Mouse (Mus musculus): ENCODE data around the gene Kirrel2.

Gene Kirrel2

DNA sequence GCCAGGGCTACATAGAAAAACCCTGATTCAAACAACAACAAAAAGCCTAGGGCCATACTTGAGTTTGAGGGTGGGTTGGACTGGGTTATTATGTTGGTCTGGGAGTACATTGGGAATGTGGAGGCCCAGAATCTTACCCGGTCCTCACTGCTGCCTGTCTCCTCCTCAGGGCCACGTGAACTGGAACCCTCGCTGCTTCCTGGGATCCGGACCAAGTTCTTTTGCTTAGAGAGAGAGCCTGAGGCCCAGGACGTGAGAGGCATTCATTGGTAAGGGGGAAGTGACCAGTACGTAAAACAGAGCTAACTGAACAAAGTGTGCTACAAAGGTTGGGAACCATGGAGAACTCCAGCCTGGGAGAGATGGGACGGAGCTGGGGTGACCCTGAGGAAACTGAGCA, 7.2 kb downstream of the Kirrel2 start:
- DNase-seq (ENCODE audit: low spot score): no peak

DNA sequence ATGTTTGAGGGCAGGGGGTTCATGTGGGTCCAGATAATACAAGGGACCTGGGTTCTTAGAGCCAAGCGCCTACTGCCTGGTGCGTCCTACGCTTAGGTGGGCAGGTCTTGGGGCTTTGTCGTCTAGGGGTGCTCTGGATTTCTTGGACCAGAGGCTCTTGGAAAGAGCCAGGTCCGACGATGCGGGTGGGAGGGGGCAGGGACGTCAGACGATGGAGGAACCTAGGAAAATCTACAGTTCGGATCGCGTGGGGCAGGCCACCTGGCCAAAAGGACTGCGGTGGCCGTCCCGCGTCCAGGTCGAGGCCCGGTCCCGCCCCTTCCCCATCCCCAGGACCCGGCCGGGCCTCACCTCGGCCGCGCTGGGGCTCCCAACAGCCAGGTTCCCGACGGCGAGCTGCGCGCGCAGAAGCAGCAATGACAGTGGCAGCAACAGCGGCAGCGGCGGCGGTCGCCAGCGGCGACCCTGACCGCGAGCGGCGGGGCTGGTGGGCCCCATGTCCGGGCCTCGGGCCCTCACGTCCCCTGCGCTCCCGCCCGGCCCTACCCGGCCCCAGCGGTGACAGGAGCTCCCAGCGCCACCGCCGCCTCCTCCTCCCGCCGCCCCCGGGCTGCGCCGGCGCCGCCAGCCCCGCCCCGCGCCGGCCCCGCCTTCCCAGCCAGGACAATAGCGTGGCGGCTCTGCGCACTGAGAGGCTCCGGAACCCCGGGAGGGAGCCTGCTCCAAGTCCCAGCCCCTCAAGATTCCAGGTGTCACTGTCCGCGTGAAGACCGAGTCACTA, 12.3 kb downstream of the Kirrel2 start, which contains the start of gene Aplp1:
Gene Aplp1 (minus strand): TSS at position 565 of the 781 bp plus-strand sequence.
- DNase-seq (ENCODE audit: low spot score): no peak

DNA sequence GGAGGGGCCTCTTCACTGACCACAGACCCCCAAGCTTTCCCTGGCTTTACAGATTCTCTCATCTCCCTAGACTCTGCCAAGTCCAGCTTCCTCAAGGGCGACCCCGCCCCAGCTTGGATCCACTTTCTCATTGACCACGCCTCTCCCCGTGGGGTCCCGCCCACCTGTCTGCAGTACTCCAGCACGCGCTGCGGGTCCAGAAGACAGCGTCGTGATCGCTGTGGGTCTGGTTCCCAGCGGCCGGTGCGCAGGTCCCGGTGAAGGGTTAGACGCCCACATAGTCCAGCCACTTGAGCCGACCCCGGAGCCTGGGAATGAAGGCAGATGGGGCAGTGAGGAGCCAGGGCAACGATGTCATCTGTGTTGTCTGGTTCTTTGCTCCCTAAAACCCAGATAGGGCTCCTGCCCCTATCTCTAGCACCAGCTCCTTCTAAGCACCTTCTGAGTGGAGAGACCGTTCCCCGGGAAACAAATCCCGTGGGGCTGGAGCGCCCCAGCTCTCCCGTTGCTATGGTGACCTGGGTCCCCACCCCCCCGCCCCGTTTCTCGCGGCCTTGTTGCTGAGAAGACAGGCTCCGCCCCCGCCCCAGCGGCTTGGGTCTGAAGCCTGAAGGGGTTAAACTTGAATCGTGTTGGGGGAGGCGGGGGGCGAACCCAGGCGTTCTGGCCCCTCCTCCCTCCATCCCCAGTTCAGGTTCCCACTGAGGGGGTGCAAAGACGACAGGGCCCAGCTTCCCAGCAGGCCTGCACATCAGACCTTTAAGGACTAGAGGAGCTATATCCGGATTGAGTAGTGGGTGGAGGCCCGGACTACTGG, 13.1 kb downstream of the Kirrel2 start:
- no peak for DNase-seq (ENCODE audit: low spot score)

DNA sequence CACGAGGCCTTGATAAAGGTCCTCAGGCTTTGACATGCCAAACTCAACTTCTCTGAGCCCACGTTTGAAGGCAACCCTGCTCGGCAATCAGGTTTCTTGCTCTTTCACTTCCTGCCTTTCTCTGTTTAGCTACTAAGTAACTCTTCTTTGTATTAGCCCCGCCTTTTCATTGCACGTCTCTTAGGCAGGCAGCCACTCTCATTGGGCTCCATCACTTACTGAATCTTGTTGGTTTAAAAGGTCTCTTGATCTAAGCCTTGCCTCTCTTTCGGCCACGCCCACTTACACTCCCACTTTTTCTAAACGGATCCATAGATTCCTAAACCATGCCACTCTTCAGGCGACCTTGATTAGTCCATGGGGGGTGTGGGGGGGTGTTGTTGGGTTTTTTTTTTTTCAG, 13.8 kb downstream of the Kirrel2 start:
- no peak for DNase-seq (ENCODE audit: low spot score)

DNA sequence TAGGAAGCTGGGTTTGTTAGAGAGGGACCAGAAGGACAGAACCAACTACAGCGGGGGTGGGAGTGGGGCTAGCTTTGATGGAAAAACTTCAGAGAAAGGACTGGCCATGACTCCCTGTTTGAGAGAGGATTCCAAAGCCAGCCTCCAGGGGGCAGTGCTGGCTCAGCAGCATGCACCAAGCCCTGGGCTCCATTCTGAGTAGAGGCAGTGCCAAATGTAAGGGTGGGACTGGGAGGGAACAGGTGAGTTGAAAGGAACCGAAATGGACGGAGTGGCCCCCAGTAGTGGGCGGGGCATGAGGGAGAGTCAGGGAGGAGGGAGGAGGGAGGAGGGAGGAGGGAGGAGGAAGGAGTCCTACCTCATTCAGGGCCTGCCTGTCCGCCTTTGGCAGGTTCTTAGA, 16.8 kb downstream of the Kirrel2 start:
- no peak for DNase-seq (ENCODE audit: low spot score)

DNA sequence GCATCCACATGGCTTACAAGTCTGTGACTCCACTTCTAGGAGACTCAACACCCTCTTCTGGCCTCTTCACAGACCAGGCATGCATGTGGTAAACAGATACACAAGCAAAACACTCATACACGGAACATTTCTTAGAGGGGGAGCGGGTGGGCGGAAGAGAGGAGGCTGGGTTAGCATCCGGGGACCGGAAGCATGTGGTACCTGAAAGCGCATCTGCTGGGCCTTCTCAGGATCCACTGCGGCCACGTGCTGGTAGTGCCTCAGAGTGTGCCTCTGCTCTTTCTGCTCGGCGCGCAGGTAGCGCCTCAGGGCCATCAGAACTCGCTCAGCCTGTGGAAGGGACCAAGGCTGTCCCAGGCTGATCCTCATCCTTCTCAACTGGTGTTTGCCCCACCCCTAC, 17.8 kb downstream of the Kirrel2 start:
- DNase-seq (ENCODE audit: low spot score): no peak

DNA sequence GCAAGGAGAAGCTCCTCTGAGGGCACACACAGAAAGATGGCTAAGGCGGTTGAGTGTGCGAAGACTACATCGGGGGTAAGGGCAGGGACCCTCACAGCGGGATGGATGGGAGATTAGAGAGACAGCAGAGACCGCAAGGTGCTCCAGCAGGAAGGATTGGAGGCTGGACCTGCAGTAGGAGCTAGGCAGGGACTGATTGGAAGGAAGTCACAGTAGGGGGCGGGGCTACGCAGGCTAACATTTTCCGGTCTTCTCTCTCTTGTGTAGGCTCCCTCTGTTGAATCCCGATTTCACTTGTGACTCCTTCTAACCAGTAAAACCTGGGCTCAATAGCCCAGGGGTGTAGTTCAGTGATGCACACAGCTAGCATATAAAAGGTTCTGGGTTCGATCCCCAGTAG, 20.6 kb downstream of the Kirrel2 start:
- DNase-seq (ENCODE audit: low spot score): no peak

DNA sequence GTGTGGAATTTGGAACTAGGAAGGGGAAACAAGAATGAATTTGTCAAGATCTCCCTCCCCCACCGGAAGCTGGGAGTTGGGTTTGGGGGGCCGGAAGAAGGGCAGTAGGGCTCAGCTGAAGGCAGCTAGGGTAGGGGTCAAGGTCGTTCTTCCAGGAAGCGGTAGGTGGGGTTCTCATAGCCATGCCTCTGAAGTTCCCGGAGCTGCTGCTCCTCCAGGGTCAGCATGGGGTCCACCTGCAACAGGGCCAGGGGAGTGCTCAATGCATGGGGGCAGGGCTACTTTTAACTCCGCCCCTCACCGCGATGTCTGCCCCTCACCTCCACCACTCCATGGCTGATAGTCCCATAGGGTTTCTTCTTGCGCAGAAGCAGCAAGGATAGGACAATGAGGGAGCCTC, 22.3 kb downstream of the Kirrel2 start:
- DNase-seq (ENCODE audit: low spot score): no peak

DNA sequence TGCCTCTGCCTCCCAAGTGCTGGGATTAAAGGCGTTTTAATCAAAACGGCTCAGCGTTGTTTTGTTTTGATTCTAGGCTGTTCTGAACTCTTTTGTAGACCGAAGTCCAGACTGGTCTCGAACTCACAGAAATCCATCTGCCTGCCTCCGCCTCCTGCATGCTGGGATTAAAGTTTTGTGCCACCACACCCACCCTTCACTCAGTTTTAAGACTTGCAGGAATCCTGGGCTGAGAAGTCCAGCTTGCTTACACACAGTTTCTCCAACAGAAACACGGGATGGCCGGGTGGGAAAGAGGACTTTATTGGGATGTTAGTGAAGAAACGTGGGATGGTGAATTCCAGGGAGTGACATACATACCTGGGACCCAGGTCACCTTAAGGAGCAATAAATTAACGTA, 22.8 kb downstream of the Kirrel2 start:
- no peak for DNase-seq (ENCODE audit: low spot score)

DNA sequence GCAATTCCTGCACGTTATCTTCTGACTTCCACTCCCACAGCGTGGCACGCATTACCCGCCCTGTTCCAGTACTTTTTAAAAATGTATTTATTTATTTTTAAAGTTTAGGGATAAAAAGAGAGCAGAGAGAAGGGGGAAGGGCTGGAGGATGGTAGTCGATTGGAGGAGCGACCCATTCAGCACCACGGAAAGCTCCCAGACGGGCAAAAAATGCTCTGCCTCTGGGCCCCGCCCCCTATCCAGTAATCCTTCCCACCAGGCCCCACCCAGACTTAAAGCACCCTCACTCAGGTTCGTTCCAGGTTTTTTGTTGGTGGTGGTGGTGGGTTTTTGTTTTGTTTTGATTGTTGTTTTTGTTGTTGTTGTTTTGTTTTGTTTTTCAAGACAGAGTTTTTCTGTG, 23.3 kb downstream of the Kirrel2 start:
- no peak for DNase-seq (ENCODE audit: low spot score)

DNA sequence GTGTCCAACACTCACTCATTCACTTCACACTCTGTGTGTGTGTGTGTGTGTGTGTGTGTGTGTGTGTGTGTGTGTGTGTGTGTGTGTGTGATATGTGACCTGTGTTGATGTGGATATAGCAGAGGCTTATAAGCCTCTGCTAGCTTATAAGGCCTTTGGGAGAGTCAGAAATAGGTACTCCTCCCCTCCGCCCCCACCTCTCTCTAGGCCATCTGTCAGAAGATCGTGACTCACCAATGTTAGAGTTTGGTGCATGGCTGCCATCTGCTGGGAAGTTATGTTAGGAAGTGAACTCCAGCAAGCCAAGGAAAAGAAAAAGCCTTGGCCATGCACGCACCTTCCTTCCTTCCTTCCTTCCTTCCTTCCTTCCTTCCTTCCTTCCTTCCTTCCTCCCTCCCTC, 25.7 kb downstream of the Kirrel2 start:
- DNase-seq (ENCODE audit: low spot score): no peak

DNA sequence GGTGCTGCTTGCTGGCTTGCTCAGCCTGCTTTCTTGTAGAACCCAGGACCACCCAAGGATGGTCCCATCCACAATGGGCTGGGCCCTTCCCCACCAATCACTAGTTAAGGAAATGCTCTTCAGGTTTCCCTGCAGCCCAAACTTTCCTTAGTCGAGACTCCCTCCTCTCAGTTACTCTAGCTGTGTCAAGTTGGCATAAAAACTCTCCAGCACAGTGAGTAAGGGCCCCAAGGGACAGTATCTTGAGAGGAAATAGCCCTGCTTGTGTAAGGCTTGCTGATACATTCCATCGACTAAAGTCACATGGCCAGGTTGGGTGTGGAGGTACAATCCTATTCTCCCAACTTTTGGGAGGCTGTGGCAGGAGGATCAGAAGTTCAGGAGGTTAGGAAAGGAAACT, 27.3 kb downstream of the Kirrel2 start:
- no peak for DNase-seq (ENCODE audit: low spot score)

DNA sequence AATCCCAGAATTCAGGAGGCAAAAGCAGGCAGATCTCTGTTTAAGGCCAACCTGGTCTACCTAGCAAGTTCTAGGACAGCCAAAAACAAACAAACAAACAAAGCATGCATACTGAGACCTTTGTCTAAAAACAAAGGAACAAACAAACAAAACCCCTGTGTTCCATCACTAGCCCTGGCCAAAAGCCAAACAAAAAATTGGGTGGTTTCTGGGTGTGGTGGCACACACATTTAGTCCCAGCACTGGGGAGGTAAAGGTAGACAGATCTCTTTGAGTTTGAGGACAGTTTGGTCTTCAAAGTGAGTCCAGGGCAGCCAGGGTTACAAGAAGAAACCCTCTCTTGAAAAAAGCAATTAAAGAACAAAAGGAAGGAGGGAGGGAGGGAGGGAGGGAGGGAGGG, 28.2 kb downstream of the Kirrel2 start:
- DNase-seq (ENCODE audit: low spot score): no peak

DNA sequence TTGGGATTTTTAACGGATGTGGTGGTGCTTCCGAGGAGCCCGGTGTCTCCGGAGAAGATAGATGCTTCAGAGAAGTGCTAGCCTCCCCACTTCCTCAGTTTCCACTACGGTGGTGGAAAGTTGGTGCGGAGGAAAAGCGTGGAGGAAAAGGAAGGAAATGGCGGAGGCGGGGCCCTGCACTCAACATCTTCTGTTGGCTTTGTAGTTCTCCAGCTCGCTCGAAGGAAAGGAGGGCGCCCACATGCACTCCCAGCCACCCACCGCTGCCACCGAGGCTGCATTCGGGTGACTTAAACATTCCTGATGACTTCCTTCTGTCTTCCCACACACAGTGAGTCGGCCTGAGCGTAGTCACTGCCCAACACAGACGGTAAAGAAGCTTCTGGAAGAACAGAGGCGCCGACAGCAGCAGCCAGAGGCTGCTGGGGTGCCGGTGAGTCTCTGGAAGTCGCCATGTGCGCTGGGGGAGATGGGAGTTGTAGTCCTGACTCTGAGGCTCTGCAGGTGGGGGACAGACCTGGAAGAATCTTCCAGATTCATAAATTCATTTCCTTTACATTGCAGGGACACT, 34.3 kb downstream of the Kirrel2 start:
- DNase-seq (ENCODE audit: low spot score): no peak

DNA sequence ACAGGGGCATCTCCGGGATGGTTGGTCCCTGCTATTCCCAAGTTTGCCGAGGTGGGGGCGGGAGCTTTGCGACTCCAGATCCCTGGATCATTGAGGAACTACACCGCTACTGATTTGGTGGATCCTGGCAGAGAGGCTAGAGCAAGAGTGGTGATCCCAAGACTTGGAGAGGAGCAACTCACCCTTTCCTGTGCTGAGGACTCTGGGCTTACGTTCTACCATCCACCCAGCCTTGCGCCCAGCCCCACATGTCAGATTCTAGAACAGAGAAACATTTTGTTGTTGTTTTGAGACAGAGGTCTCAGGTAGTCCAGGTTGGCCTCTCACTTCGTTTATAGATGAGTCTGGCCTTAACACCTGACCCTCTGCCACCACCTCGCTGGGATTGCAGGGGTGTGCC, 34.9 kb downstream of the Kirrel2 start:
- no peak for DNase-seq (ENCODE audit: low spot score)

DNA sequence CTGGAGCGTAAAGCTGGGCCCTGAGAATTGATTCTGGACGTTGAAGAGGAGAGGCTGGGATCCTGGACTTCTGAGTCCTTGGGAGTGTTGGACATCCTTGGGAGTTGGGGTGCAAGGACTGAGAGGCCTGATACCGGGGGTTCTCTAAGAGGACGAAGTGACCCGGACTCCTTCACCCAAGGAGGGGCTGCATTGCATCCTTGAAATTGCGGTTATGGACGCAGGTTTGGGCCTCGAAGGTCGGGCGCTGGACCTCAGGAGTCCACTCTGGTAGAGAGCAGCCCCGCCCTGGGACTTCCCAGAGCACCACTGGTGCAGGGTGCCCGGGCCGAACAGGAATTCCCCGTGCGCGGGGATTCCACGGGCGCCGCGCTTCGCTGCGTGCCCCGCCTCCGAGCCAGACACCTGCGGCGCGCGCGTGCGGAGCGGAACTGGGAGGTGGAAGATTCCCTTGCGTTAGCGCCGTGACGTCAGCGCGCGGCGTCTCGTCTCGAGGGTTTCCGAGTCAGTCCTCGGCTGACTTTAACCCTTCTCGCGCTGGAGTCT, 35.5 kb downstream of the Kirrel2 start:
- DNase-seq (ENCODE audit: low spot score): no peak

DNA sequence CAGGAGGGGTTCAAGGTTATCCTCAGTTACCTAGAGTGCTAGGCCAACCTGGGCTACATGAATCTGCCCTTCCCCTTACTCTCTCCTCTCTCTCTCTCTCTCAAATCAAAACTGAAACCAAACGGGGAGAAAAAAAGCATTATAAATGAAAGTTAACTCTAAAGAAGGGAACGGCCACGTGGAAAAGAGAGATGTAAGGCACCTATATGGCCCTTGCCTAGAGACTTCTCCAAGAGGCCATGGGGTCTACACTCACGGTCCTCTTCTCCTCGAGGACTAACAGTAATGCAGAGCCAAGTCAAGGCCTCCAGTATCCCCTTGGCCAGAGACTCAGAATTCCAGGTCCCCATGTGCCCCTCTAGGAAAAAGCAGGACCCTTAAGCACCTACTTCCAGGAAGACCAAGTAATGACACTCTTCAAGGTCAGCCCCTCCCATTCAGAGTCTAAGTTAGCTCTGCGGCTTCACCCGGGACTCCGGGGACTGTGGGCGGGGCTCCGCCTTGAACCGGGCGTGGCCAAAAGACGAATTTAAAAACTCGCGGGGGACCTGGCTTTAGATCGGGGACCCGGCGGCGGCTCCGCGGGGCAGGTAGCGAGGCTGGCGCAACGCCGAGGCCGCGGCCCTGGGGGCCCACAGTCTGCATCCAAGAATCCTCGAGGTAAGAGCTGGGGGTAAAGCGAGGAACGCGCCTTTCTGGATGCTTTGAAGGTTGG, 36.2 kb downstream of the Kirrel2 start, which contains the start of gene Nfkbid:
Gene Nfkbid (plus strand): TSS at position 558 of the 715 bp plus-strand sequence.
- DNase-seq (ENCODE audit: low spot score): no peak

DNA sequence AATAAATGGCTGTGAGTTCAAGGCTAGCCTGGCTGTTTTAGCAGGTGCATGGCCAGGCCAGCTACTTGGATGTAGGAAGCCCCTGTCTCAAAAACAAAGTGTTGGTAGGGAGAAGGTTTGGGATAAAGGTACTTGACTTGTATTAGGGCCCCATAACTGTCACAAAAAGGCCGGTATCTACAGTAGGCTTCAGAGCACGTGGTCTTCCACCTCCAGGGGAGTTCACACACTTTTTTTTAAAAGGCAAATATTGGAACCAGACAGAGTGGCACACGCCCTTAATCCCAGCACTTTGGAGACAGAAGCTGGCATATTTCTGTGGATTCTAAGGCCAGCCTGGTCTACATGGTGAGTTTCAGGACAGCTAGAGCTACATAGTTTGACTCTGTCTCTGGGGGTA, 36.8 kb downstream of the Kirrel2 start:
- no peak for DNase-seq (ENCODE audit: low spot score)

DNA sequence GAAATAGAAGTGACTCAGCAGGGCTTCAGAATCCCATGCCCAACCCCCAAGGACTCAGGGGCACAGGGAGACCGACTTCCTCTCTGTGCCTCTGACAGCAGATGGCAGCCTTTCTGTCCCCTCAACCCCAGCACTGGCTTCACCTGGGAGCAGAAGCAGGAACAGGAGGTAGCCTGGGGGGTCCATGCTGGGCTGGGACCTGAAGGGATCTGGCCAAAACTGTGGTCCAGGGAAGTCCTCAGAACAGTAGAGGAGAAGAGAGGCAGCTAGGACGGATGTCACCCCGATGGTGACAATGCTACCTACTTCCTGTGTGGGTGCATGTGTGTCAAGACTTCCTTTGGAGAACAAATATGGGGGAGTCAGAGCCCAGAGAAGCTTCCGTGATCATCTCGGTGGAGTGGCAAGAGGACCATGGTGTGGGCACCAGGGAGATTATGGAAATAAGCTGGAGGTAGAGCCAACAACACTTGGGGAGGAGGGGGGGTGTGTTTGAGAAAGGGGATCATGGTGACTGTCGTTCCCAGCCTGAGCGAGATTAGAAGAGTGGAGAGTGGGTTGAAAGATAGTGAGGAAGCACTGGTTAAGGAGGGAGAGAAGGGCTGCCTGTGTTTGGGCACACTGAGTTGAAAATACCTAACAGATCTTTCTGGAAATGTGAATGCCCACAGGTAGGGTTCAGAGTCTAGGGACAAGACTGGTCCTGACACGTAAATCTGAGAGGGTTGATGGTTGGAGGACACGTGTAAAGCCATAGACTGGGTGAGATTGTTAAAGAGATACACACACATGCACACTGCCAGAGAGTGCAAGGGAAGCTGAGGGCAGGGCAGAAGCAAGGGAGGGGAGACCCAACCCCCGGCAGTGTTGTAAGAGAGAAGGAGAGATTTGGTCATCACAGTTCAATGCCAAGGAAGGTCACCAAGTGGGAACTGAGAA, 37.7 kb downstream of the Kirrel2 start, which contains the start of gene Hcst:
Gene Hcst (minus strand): TSS at position 294 of the 939 bp plus-strand sequence.
- DNase-seq (ENCODE audit: low spot score): no peak

DNA sequence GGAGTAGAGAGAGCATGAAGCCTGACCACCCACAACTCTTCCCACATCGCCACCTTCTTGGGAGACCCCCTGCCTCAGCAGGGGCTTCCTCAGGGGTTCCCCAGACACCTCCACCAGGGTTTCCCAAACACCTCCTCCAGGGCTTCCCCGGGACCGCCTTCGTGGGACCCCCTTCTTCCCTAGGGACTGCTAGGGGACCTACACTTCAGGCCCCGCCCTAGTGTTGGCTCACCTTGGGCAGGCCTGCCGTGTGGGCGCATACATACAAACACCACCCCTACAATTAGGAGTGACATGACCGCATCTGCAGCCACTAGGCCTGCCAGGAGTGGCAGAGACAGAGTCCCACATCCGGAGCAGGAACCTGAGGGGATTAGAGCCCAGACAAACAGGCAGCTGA, 39.6 kb downstream of the Kirrel2 start:
- DNase-seq (ENCODE audit: low spot score): no peak

DNA sequence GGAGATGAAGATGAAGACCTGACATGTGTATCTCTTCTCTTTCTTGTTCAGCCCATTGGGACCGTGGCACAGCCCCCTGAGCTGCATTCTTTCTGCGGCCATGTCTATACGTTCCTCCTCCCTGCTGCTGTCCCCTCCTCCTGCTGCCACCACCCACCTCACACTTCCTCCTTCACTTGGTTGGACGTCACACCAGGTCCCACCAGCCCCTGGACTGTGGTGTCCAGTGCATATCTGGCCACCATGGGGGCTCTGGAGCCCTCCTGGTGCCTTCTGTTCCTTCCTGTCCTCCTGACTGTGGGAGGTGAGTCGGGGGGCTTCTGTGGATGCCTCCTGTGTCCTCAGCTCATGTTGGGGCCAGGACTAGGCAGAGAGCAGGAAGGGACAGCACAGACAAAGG, 43.9 kb downstream of the Kirrel2 start, which contains the start of gene Tyrobp:
Gene Tyrobp (plus strand): TSS at position 165 of the 400 bp plus-strand sequence.
- DNase-seq (ENCODE audit: low spot score): no peak
